Mouse (Mus musculus) liver, postnatal 0 days (tissue): Measurements from ENCODE around the gene Lpar5.

Experiments
- CTCF ChIP-seq: sonication (generic); IDR thresholded peaks from 2 replicates; pipeline ENCODE4 v1.5.1; 2016; ENCODE audit warnings: antibody characterized with exemption, low read depth
- EP300 ChIP-seq: IDR thresholded peaks from 2 replicates; pipeline ENCODE4 v1.6.1; 2016; ENCODE audit warnings: antibody characterized with exemption, low read depth, mild to moderate bottlenecking

- TF ChIP-seq CTCF, result no peak
- no peak for TF ChIP-seq EP300
Measured at GRCm38 (mm10) chr6:125094843-125095242, 27.1 kb downstream of the Lpar5 start.
